Mouse (Mus musculus) urinary bladder, postnatal 14 days (tissue): Measurements from ENCODE around the gene Nxnl1.

ENCODE experiments used
- DNase-seq: peaks from one replicate; pipeline ENCODE4 v3.0.0; 2021; ENCODE audit warnings: low spot score

Nxnl1 gene

GRCm38 (mm10) chr8:71515043-71515442, 51.4 kb downstream of the Nxnl1 start:
- no peak for DNase-seq

DNA sequence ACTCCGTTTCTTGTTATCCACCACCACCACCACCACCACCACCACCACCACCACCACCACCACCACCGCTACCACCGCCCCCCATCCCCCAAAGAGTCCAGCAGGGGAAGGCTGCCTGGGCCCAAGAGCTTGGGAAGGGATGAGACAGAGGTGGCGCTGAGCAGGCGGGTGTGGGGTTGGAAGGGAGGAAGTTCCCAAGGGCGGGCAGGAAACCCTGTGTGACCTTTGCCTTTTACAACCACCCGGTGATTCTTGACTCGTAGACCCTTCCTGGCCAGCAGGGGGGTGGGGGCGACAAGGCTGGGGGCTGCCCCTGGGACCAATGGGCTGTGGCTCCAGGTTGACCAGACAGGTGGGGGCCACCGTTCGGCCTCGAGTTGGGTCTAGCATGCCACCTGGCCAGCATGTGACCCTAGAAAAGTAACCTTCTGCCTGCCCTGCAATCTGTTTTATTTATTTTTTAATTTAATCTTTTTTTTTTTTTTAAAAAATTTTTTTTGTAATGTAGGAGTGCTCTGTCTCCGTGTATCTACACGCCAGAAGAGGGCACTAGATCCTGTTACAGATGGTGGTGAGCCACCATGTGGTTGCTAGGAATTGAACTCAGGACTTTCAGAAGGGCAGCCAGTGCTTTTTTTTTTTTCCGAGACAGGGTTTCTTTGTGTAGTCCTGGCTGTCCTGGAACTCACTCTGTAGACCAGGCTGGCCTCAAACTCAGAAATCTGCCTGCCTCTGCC, 53.2 kb downstream of the Nxnl1 start:
- no peak for DNase-seq

DNA sequence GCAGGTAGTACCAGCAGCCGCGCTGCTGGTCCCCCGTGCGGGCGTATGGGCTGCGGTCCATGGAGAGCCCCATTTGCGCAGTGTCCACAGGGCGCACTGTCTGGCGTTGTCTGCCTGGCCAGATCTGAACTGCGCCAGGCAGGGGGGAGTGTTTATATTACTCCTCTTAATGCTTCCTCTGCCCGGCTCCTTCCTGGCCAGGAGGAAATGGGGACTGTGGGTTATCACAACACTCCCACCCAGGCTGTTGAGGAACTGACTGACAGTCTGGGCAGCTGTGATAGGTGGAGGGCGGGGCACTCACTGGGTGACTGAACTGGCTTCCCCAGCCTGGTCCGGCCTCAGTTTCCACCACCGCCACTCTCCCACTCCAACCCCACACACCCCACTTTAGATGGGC, 54.8 kb downstream of the Nxnl1 start, which contains the start of gene Plvap:
TSS of gene Plvap (minus strand) at position 109 of the 400 bp plus-strand sequence.
- DNase-seq = no peak
